Mouse (Mus musculus) gastrocnemius, postnatal 4 days (tissue): ENCODE results near the gene Thada. TPM values are rescaled to one million over a fixed set of nuclear protein-coding genes. Genes with fewer than 3 reads are reported as not detected.

Experiments
- DNase-seq, 2 experiments: peaks; one replicate each; pipeline ENCODE4 v3.0.0; 2021 to 2022; ENCODE audit warnings: low spot score in 2 of 2, mixed read lengths in 2 of 2
- total RNA-seq, 2 experiments: library from RNA; stranded (reverse); gene quantifications; 2 replicates each; pipeline ENCODE4 v1.2.3; 2021

Thada gene
- total RNA-seq, 2 experiments from 2014 or later = 12.2 to 15.0 TPM

DNA sequence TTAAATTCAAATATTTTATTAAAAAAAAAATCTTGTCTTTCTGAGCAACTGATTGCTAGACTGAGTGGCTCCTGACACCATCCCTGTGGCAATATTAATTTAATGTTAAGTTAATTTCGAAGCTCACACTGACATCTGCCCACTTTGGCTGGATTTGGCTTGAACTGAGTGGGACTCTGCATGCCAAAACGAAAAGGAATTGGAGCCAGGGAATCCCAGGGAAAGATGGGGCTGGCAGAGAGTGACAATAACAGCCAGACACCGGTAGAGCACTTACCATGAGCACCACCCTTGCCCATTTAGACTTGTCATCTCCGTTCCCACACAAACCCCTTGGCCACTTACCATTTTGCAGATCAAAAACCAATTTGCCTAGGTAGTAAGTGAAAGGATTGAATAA is 12.3 kb upstream of the Thada start:
- no peak for DNase-seq

DNA sequence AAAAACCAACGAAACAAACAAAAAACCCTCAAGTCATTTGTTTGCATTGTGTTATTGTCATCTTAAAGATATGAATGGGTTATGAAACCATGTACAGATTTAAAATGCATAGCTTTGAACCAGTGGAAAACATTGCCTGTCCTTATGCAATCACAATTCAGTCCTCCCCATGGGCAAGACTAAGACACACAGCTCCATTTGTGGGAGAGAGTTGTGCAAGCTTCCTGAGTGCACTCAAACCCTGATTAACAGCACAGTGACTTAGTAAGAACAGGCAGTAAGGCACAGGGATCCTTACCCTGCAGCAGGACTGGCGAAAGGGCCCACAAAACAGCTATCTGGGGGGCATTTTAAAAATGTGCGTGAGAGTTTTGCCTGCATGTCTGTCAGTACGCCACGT is 11.2 kb upstream of the Thada start:
- no peak for DNase-seq

DNA sequence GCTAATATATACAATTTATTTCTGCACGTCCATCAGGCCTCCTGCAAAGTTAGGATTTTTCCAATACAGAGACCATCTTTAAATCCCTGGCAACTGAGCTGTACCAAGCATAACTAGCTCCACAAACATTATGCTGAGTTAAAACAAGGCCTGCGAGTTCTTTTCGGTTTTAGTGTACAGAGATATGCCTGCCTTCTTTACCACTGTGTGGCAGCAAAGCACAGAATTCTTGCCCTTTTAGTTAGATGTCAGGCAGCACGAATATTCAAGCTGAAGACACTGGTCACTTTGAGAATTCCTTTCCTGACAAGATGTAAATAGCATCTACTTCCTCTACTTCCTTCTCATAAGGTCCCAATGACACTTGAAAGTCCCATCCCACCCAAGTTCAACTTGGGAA is 8.3 kb upstream of the Thada start:
- DNase-seq = no peak

DNA sequence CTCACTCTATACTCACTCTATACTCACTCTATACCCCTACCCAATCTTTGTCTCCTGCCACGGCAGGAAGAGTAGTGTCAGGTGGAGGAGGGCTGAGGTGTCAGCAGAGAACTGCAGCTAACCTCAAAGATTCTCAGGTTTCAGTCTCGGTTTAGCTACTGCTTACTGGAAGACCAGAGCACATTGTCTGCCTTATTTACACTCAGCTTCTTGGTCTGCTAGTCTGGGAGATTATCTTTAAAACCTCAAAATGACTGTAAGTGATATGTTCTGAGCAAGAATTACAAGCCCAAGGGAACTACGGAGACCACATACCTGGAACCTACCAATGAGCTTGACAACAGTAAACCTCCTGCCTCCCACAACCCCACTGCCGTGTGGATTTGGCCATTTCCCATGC is 31.0 kb downstream of the Thada start:
- no peak for DNase-seq

DNA sequence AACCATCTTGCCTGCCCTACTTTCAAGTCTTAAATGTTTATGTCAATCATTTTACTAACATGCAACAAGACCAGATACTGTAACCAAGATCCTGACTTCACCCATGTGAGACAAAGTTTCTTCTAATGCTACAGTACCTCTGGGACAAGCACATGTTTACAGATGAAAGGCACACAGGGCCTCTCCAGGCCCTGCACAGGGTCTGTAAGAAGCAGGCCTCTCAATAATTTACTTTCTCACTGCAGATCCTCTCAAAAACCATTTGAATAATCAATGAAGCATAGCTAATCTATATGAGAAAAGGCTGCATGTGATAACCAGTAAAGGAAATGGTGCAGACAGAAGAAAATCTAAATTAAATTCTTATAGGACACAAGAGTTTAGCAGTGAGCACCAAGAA is 31.8 kb downstream of the Thada start:
- DNase-seq = no peak

DNA sequence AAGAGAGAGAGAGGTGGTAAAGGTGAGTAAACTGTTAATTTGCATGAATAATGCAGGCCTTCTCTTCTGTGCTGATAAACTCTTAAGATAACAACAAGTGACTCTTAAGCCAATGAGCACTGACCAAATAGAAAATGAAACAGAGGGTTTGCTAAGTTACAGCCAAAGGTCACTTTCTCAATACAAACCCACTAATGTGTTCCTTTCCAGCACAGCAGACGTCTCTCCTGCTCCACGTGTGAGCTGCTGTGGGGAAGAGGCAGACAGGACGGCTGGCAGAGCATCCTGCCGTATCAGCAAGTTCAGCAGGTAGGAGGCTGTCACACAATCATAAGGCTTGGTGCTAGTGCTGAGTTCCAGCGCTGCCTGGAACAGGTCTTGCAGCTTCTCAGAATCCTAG is 34.0 kb downstream of the Thada start:
- no peak for DNase-seq

DNA sequence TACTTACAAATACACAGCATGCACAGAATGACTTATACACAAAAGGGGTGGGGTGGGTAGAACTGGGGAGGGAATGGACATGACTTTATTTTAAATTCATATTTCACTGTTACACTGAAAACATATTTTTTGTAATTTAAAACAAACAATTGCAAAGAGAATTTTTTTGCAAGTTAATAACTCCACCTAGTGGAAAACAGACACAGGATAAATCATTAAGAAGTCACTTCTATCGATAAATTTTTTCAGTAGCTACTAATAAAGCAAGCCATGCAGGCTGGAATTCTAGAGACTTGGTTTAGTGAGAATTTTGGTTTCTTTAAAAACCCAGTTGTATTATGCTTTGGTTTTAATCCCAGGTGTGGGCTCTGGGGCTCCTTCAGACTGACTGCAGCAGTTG is 41.7 kb downstream of the Thada start:
- no peak for DNase-seq

DNA sequence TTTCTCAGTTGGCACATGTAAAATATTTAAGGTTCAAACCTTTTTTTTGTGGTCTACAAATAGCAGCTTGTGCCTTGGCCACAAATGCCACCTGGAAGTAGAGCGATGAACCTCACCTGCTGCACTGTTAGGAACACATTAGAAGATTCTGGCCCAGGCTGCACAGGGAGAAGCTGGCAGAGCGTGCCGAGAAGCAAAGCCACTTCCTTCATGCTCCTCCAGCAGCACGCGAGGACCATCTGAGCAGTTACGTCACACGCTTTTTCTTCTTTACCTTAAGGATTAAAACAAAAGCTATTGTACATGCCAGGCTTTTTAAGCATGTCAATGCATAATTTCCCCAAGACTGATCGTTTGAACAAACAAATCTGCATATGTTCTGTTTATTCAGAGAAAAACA is 43.1 kb downstream of the Thada start:
- no peak for DNase-seq

DNA sequence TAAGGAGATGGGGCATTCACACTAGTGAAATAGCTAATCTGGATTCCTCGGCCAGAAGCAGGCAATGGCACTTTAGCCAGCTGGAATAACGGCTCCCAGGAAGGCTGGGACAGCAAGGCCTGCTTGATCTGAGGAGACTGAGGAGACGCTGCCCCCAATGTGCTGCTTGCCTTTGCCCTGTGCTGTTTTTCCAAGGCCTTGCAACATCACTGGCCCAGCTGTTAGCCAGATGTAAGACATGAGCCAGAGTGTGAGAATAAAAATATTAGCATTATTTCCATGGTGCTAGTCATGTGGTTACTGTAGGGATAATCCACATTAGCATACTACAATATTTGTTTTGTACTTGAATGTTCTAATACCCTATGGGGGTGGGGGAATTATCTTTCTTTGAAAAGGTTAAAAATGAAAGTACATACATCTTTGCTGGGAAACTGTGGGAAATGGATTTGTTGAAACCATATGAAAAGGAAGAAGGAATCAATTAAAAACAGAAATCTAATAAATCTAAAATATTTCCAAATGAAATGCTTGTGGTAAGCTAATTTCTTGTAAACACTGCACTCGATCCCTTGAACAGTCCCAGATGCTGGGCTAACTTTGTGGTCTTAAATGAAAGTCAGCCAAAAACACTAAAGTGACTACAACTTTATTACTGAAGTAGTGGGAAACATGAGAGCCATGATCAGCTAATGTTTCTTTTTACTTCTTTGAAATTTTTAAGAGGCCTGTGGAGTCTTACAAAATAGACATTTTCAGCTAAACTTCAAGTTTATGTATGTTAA is 43.8 kb downstream of the Thada start:
- no peak for DNase-seq

DNA sequence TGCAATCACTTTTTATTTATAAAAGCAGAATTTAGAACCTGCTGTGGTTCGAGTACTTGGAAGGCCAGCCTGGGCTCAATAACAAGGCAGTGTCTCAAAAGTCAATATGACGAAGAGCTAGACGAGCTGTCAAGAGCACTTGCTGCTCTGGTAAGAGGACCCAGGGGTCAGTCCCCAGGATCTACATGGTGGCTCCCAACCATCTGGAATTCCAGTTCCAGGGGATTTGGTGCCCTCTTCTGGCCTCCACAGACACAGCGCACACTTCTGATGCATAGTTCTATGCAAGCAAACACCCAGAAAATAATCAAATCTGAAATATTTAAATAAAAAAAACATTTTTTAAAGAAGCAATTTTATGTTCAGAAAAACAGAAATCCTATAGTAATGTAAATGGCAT is 45.0 kb downstream of the Thada start:
- no peak for DNase-seq

DNA sequence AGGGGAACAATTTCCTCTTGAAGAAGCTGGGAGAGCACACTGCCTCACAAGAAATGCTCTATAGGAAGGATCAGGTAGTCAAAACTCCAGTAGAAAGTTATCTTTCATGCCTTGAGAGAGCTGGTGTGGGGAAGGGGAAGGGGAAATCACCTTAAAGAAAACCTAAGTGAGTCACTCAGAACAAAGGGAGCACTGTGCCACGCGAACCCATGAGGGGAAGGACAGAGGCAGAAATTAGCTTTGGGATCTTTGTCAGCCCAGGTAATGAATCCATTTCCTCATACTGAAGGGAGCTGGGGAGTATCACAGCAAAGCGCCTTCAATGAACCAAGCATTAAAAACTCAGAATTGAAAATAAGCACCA is 45.7 kb downstream of the Thada start:
- no peak for DNase-seq

DNA sequence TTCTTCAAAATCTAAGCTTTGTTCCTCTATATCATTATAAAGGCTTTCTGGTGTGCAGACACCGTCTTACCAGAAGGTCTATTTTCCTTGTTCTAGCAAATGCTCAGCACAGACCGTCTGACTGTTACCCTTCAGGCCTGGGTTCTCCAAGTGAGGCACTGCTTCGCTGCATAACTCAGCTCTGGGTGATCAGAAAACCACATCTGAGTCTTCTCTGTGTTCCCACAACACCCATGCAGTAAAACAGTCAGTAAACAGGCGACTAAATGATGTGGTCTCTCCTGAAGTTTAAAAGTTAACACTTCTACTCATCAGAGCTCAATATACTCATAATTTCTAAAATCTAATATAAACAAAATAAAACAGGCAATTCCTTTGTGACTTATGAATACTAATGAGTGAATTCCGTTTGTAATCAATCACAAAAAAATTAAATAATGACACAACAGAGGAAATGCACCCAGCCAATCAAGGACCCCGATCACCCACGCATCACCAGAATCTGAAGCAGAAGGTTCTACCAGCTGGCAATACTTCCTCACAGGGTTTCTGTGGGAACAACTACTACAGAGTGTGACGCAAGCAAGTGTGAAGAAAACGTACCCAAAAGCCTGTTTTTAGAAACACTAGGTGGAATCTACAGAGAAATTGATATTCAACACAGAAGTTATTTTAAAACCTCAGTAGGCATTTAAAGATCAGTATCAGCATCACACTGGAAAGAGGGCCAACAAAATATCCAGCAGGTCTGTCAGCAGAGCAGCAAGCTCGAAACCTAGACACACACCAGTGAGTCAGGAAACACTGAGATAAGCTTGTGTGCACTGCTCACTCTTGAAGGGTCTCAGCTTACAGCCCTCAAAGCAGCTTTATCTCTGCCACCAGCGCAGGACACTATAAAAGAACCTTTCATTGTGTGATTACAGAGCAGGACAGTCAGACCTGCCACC is 46.4 kb downstream of the Thada start:
- DNase-seq = no peak

DNA sequence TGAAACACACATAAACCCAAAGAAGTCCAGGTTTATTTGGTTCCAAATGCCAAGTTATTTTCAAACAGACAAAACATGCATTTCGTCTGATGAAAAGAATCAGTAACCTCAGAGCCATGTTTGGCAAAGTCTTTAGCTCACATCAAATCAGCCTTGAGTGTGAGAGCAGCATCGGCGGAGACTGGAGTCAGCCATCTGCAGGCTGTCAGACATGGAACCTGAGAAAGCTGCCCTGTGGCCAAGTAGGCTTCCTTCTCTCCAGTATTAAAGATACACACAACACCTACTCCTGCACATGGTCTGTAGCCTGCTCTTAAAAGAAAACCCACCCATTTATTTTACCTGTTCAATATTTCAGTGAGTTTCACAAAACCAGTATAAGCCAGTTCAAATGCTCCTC is 50.1 kb downstream of the Thada start:
- DNase-seq = no peak

DNA sequence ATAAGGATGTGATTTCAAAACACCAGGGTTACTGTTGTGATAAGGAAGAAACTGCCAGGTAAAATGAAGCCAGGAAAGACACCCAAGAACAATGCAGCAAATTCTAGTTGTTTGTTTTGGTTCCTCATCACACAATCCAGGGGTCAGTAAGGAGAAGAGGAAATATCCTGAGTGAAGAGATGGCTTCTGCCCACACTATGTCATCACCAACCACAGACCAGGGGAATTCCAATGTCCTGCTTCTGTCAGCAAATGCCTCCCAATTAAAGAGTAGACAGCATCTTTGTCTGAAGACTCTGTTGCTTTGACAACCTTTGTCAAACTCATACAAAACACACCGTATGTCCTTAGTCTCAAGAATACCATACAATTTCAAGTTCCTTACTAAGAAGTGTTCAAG is 57.3 kb downstream of the Thada start:
- no peak for DNase-seq

DNA sequence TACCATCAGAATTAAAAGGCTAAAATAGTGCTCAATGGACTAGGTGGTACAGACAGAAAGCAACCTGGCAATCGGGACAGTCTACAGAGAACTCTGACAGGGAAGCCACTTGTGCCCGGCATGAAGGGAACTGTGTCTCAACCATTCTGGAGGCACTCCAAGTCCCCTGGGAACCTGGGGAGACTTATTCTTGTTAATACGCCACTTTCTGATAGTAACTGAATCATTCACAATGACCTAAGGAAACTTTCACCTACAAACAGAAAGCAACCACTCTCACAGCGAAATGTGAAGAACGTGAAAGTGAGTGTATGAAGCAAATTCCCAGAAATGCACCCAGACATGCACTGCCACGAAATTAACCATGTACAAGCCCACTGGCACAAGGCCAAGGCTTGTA is 60.4 kb downstream of the Thada start:
- no peak for DNase-seq

DNA sequence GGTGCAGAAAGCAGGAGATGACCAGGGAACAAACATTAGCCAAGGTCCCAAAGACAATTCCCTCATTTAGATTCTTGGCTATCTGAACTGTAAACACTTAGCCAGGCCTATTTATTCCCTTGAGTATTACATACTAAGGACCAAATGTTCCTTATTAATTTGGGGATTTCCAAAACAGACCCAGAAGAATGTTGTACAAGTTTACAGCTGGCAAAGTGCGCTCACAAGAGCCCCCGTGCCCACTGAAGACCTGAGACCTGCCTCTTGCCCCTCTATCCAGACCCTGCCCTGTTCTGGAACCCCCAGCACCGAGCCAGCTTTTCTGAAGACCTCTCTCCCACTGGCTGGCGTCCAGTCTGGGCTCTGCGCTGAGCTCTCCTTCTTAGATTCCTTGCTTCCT is 64.2 kb downstream of the Thada start:
- DNase-seq = no peak

DNA sequence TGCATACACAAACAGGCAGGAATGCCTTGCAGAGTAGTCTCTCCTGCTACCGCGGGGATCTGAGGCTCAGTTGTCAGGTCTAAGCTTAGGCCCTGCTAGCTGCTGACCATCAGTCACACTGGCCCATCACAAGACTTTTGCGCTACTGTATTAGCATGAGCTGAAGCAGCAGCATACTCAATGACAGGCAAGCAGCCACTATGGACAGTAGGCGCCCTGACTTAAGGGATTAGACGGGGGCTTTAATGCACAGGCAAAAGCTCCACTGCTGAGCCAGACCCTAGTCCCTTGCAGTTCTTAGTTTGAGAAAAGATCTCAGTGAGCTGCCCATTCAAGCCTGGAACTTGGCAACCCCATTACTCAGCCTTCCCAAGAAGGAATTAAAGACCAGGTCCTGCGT is 66.6 kb downstream of the Thada start:
- DNase-seq = no peak

DNA sequence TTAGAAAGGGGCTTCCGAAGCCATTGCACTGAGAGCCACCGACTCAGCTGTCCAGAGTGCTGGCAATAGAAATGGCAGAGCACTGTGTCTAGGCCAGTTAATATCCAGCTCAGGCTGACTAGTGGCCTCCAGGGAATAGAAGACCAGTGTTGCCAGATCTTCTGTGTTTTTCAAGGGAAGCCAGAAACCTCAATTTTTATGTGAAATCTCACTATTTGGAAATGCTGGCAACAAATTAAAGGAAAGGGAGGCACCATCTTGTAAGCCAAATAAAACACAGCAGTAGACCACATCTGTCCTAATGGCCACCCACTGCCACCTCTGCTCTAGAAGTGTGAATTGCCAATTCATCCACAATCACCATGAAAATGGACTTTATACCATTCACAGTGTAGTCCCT is 76.0 kb downstream of the Thada start:
- DNase-seq = no peak

DNA sequence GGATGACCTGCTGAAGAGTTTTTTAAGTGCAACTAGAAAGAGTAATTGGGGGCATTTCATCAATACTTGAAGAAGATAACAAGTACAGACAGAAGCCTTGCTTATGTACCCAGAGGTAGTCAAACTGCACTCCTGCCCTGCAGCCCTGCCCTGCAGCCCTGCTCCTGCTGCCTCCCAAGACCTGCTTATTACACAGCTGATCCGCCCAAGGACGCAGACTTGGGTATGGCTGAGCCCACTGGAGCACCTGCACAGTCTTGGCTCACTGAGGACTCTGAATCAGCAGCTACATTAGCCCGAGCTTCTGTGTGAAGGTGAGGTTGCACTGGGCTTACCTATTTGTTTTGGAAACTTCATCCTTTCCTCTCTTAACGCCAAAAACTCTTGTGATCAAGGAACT is 79.8 kb downstream of the Thada start:
- no peak for DNase-seq

DNA sequence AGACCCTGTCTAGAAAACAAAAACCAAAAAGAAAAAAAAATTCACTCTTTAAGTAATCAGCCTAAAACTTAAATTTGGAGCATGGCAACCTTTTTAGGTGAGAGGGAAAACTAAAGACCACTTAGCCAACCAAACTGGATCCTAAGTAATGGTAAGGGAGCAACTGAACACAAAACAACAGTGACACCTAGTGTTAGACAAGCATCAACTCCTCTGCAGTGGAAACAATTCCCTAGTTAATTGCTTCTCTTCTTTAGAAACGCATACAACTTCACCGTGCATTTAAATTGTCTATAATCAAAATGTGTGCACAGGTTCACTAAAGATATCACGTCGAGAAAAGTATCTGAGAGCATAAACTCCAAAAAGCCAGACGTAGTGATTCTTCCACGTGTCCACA is 80.3 kb downstream of the Thada start:
- DNase-seq = no peak

DNA sequence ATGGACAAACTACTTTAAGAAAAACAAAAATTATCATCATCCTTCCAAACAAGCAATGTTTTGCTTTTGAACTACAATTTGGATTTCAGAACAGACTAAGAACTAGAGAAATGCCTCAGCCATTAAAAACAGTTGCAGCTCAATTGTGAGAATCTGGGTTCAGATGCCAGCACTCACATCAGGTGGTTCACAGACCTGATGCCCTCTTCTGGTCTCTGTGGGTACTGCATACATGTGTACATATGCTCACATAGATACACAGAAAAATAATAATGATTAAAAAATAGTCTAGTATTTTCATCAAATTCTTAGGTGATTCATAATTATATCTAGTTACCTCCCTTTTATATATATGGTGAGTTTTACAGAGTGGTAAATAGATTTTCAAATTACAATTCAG is 81.3 kb downstream of the Thada start:
- no peak for DNase-seq

DNA sequence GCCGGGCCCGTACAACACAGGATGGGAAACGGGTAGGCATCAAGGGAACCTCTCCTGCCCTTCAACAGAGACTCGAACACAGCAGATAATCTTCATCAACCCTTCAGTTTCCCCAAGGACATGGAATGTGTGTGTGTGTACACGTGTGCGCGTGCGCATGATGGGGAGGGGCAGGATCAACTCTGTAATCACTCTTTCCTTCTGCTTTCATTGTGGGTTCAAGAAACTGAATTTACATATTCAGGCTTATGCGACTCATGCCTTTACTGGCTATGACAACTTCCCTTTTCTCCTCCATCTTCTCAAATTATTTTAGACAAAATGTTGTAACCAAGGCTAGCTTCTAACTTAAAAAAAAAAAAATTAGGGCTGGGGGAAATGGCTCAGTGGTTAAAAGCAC is 85.7 kb downstream of the Thada start:
- DNase-seq = no peak

DNA sequence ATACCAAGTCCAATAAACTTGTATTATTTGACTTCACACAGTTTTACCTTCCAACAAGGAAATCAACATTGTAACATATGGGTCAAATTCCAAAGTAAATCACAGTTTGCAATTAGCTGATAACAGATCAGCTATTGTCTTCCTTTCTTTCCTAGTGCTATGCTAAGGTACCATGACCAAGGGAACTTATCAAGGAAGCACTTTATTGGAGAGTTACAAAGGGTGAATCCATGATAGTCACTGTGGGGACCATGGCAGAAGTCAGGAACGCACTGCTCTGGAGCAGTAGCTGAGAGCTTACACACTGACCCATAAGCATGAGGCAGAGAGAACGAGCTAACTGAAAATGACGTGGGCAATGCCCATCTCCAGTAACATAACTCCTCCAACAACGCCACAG is 89.1 kb downstream of the Thada start:
- no peak for DNase-seq
